Mouse (Mus musculus): ENCODE data around the gene Flvcr2. TPM values are rescaled to one million over a fixed set of nuclear protein-coding genes. Genes with fewer than 3 reads are reported as not detected.
A peak's percentile ranks its signal among the peaks of the same experiment; 100 is the strongest.

Flvcr2 gene
- total RNA-seq, 2 experiments from 2014 or later = 2.3 to 3.1 TPM

DNA sequence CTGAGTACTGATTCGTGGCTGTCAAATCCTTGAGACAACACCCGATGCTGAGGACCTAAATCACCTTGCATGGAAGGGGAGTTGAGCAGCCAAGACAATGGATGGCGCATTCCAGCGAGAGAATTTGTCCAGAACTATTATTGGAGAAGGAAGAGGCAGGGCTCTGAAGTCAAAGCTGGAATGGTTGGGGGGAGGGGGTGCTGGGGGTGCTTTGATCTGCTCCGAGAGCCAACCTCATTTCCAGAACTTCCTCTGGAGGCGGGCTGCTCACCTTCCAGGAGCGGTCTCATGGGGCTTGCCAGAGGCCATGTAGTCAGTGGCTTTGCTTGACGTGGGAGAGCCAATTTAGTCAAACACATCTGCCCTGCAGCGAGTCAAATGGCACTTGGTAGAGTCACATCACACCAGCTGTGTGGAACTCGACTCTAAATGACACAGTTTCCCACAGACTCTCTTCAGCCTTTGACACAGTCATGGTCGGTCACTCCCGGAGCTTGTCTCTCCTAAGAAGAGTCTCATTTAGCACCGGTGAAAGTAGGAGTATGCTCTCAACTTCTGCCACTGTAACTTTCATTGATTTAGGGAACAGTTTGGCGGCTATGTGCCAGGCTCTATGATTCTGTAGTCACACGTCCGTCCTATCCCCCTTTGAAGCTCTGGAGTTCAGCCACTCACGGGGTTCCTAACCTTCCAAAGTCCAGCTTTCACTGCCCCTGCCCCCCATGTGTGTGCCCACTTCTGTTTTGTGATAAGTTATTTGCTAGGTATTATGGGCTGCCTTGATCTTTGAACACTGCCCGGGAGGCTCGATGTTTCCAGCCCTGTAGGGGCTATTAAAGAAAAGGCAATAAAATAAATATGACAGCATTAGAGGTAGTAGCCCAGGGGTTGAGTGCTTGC, 38.8 kb downstream of the Flvcr2 start:
- peak; percentile 15 to 23 for DNase-seq
- intact Hi-C loops (cut with DNase I) = loop anchor here (2.0 kb wide), 1 partner anchor 34 kb away; no protein-coding TSS in a partner anchor

- intact Hi-C loops (cut with DNase I) = no loop called here
- no peak for DNase-seq
These were observed 45.8 kb downstream of the Flvcr2 start for GRCm38 (mm10) chr12:85792158-85792557.

GRCm38 (mm10) chr12:85792821-85793346, 46.5 kb downstream of the Flvcr2 start:
- DNase-seq = peak; percentile 17 to 34
- intact Hi-C loops (cut with DNase I) = no loop called here

DNA sequence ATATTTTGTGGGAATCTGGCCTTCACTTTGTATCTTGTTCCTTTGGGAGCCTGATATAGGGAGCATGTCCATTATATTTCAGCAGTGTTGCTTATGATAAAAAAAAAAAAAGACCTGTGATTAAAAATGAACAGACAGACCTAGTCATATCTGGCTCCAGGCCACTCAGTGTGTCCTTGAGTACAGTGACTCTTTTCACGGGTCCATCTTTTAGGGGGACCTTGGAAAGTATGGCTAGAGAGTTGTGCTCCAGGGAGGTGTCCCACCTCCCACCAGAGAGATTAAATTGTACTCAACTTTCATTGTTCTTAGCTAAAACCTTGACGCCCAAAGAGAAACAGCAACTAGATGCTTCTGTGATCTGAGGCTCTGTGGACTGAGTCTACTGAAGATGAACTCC, 47.8 kb downstream of the Flvcr2 start:
- no peak for DNase-seq

GRCm38 (mm10) chr12:85795551-85795950, 49.2 kb downstream of the Flvcr2 start:
- DNase-seq = no peak
- intact Hi-C loops (cut with DNase I) = no loop called here

More for the DNA sequence above, 47.8 kb downstream of the Flvcr2 start:
- intact Hi-C loops (cut with DNase I) = no loop called here

DNA sequence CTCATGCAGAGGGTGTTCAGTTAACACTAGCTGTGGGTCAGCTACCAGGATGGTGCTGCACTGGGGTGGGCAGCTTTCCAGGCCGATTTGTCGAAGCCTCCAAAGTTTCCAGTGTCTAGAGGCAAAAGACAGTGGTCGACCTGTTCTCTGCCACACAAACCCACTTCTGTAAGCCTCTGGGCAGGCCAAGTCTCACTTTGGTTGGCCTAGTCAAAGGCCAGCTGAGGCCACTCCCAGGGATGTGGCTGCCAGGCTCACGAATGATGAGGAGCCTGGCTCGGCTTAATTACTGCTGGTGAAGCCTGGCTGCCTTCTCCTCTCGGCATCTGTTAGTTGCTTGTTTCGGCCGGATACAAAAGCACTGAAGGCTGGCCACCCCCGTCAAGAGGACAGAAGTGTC, 53.7 kb downstream of the Flvcr2 start:
- DNase-seq = no peak
- intact Hi-C loops (cut with DNase I) = no loop called here

DNA sequence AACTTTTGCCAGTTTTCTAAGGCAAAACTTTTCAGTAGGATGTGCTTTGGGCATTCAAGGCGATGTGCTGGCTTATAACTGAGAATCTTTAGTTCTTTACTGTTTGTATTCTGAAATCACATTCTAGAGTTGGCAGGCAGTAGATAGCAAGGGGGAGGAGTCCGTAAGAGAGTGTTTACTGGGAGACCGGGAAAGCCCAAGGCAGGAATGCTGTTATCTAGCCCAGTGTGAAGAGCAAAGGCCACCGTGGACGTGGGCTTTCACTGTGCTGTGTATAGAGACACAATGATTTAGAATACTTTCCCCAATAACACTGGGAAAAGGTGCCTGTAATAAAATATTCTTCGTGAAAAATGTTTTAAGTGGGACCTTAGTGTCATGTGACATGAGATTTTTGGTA, 63.4 kb downstream of the Flvcr2 start:
- DNase-seq = no peak
- intact Hi-C loops (cut with DNase I) = loop anchor here (10.0 kb wide), 1 partner anchor 465 kb away; no protein-coding TSS in a partner anchor

DNA sequence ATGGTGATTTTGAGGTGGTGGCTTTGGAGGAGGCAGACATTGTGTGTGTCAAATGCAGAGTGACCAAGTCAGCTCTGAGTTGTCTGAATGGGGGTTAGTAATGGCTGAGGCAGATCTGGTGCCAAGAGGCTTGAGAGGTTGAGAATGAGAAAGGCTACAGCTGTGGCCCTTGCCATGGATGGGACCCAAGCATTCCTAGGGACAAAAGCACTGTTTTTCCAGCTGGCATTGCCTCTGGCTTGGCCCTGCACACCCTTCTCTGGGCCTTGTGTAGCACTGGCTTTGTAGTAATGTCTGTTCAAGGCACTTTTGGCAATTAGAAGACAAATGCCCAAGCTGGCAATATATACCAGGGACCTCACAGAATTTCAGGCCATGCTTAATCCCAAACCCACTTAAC, 64.6 kb downstream of the Flvcr2 start:
- no peak for DNase-seq
- intact Hi-C loops (cut with DNase I) = loop anchor here (10.0 kb wide), 1 partner anchor 466 kb away; no protein-coding TSS in a partner anchor

DNA sequence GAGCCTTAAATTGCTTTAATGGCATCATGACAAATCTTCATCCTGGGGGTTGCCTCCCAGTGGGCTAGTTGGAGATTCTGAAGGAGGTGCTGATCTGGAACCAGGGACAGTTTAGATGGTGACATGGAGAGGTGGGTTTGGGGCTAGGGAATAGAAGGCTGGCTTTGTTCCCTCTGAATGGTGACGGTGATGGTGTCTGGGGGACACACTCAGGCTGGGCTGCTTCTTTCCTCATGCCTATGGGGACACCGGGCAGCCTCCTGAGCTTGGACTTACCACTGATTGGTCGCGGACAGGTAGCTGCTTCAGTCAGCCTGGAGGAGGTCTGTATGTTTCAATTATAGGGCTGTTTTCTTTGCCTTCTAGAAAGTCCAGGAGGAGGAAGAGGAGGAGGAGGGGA, 65.3 kb downstream of the Flvcr2 start:
- DNase-seq = no peak
- intact Hi-C loops (cut with DNase I) = loop anchor here (10.0 kb wide), 1 partner anchor 467 kb away; no protein-coding TSS in a partner anchor

GRCm38 (mm10) chr12:85813599-85813998, 67.3 kb downstream of the Flvcr2 start:
- peak; percentile 41 to 46 for DNase-seq
- intact Hi-C loops (cut with DNase I) = loop anchor here (10.0 kb wide), 1 partner anchor 469 kb away; no protein-coding TSS in a partner anchor

DNA sequence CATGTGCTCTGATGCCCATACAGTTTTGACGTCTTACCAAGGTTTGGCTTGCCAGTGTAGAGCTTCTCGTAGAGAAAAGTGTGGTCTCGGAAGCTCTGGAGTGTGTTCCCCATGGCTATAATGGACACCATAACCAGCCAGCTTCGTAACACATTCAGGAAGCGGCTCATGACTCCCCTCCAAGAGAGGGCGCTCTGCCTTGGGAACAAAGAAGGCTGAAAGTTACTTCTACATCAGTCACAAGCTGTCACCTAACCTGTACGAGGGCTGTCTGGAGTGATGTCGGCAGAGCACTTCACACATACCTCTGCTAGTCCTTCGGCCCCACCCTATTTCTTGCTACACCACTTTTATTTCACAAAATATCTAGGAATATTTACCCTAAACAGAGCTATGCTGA, 75.7 kb downstream of the Flvcr2 start:
- no peak for DNase-seq
- intact Hi-C loops (cut with DNase I) = no loop called here

- peak; percentile 93 to 98 for DNase-seq
- intact Hi-C loops (cut with DNase I) = no loop called here
These were observed 78.3 kb downstream of the Flvcr2 start, which contains the start of the genes Erg28 and Ttll5 for GRCm38 (mm10) chr12:85824438-85825264. TSS of gene Erg28 (minus strand) at chr12:85824550. TSS of gene Ttll5 (plus strand) at chr12:85824659.

DNA sequence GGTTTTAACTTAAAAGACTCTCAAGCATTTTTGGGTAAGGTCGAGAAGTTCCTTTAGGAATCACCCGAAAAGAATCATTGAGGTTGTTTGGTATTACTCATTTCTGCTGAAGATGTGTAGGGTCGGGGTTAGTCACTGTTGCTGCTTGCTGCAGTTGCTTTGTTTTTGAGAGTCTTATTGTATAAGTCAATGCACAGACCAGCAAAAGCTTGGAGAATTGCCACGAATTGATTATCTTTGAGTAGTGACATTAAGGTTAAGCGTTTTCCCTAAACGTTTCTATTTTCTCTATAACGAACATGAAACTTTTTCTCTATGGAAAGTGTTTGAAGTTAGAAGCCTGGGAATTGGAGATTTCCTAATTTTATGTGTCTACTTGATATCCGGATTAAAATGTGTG, 79.0 kb downstream of the Flvcr2 start:
- intact Hi-C loops (cut with DNase I) = no loop called here

DNA sequence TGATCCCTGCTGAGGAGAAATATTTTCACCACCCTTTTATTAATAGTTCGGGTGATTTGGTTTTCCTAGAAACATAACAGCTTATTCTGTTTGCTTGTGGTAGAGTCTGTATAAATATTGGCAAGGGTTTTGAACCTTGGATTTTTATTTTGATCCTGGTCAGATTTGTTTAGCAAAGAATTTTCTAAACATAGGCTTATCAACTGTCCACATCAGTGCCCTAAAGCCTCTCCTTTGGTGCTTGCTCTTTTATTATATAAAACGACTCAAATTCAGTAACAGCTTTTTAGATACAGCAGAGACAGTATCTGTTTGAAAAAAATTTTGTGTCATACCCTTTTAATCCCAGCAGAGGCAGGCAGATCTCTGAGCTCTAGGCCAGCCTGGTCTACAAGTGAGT, 79.5 kb downstream of the Flvcr2 start:
- DNase-seq = no peak
- intact Hi-C loops (cut with DNase I) = no loop called here

More for the DNA sequence above, 79.0 kb downstream of the Flvcr2 start:
- no peak for DNase-seq

- no peak for DNase-seq
These were observed 82.5 kb downstream of the Flvcr2 start for GRCm38 (mm10) chr12:85828856-85829255.

GRCm38 (mm10) chr12:85829866-85830265, 83.5 kb downstream of the Flvcr2 start:
- DNase-seq = no peak
- intact Hi-C loops (cut with DNase I) = no loop called here

More at GRCm38 (mm10) chr12:85828856-85829255, 82.5 kb downstream of the Flvcr2 start:
- intact Hi-C loops (cut with DNase I) = no loop called here

GRCm38 (mm10) chr12:85830691-85831090, 84.4 kb downstream of the Flvcr2 start:
- no peak for DNase-seq

GRCm38 (mm10) chr12:85834543-85834942, 88.2 kb downstream of the Flvcr2 start:
- intact Hi-C loops (cut with DNase I) = no loop called here
- DNase-seq = no peak

More at GRCm38 (mm10) chr12:85830691-85831090, 84.4 kb downstream of the Flvcr2 start:
- intact Hi-C loops (cut with DNase I) = no loop called here

DNA sequence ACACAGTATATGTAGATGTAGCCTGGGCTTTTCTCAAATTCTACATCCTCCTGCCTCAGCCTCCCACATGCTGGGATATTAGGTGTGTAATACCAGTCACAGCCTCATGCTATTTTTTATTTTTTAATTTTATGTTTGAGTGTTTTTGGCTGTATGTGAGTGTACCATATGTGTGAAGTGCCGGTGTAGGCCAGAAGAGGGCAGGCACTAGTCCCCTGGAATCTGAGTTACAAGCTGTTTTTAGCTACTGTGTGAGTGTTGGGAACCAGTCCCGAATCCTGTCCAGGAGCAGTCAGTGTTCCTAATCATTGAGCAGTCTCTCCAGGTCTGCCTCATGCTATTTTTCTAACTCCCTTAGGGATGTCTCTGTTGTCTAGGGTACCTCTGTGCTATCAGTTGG, 91.4 kb downstream of the Flvcr2 start:
- intact Hi-C loops (cut with DNase I) = no loop called here
- DNase-seq = no peak

- intact Hi-C loops (cut with DNase I) = no loop called here
- DNase-seq = no peak
These were observed 93.1 kb downstream of the Flvcr2 start for GRCm38 (mm10) chr12:85839371-85840000.
